Mouse (Mus musculus) heart, adult 18-20 months (tissue): Measurements from ENCODE around the gene H2-Q2. TPM values are rescaled to one million over a fixed set of nuclear protein-coding genes. Genes with fewer than 3 reads are reported as not detected.
"Not testable (repeated sequence)": the region's sequence is repeated elsewhere in the genome, so short reads cannot be mapped to it uniquely, and the experiment has no call there.

Experiments
- DNase-seq, 2 experiments: peaks; one replicate each; pipeline ENCODE4 v3.0.0; 2021 to 2022; ENCODE audit warnings: mixed read lengths in 1 of 2
- long read RNA-seq, 2 experiments: library from polyadenylated mRNA; stranded (forward); transcript quantifications; one replicate each; pipeline ENCODE4 v2.0.0; 2021
- total RNA-seq, 2 experiments: library from RNA; stranded (reverse); gene quantifications; 2 replicates each; pipeline ENCODE4 v1.2.3; 2021

The H2-Q2 gene
- total RNA-seq, result 1 to 10 TPM; 1.7 TPM
- long read RNA-seq, experiment 1, result 0 reads
- long read RNA-seq, experiment 2, result 0 reads

DNA sequence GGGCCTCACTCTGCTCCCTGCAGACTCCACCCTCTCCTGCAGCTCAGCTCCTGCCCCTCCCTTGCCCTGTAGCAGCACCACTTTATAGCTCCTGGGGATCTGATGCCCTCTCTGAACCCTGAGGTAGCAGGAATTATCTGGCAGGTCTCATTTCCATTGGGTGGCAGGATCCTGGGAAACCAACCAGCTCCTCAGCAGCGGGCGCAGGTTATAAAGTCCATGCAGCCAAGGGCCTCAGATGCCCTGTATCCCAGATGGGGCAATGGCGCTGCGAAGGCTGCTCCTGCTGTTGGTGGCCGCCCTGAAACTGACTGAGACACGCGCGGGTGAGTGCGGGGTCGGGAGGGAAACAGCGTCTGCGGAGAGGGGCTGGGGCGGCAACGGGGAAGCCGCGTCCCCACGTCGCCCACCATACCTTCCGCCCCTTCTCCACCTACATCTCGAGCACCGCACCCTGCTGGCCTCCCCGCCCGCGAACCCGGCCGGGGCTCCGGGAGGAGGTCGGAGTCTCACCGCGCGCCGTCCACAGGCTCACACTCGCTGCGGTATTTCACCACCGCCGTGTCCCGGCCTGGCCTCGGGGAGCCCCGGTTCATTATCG, at the start of gene H2-Q2:
H2-Q2 (plus strand) TSS at position 172 of the 601 bp plus-strand sequence.
- DNase-seq, result no peak

DNA sequence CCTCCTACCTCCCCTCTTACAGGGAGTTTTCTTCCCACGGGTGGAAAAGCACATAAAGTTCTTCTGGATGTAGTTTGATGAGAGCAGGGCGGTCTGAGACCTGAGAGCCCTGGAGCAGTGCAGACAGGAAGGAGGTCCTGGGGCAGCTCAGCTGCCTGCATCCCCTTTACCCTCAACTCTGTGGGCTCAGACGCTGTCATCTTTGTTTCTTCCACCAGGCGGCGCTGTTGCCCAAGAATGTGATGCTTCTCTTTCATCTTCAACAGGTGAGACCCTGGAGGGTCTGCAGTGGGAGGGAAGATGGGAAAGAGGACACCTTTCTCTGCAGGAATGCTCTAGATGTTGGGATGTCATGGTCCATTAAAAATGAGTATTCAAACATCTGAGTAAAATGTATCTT, 46.2 kb upstream of the H2-Q2 start:
- DNase-seq, result peak; percentile 38 to 84

DNA sequence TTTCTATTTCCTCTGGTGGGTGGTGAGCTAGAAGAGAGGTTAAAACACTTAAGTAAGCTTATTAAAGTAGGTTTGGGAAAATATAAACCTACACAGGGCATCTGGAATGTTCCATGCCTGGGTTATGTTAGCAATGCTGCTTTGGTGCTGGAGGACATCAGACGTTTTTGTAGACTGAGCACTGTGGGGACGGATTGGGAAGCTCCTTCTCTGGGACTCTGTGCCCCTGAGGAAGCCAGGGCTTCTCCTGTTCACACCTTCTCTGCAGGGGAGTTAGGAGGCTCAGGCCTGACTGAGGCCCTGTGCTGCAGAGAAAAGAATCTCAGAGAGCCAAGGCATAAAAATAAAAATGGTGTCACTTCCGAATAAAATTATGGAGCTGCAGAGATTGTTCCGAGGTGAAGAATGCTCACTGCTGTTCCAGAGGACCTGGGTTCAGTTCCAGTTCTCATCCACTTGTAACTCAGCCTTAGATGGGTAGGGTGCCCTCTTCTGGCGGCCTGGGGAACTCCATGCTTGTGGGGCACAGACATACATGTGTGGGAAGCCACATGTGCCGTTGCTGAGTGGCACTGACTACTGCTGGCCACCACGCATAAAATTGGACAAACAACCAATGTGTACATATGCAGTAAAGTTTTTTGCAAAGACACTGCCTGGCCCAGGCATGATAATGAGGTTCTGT, 41.6 kb upstream of the H2-Q2 start:
- DNase-seq, result not testable (repeated sequence)

DNA sequence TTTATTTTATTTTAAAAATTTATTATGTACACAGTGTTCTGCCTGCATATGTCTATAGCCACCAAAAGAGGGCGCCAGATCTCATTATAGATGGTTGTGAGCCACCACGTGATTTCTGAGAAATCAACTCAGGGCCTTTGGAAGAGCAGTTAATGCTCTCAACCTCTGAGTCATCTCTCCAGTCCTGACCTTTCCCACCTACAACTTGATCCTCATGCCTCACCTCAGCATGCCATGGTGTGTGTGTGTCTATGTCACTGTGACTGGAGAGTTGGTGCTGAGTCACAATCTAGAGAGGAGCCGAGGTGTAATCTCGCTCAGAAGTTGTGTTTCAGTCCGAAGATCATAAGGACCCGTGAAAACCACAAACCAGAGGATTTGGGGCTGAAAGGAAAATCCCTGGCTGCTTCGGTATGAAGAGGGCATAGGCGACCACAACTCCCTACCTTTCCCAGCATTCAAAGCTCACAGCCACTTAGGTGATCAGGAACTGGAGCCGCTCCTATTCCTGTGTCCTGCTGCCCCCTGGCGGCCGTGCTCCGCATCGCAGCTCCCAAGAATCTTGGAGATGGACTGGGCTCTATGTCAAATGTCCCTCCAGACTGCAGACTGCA, 40.3 kb upstream of the H2-Q2 start:
- DNase-seq, result peak; percentile 91 to 99

DNA sequence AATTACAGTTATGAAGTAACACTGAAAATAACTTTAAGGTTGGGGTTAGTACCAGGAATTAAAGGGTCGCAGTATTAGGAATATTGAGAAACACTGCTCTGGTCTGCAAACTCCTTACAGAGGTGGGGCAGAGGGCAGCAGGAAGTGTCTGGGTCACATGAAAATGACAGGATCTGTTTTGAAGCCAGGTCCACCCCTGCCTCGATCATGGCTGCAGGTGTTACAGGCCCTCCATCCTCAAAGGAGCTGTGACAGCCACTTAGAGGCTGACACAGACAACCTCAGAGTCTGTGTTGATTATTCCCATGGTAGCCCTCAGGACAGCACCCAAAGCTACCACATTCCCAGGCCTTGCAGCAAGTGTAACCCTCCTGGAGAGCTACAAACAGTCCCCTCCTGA, 38.8 kb upstream of the H2-Q2 start:
- DNase-seq, result no peak

DNA sequence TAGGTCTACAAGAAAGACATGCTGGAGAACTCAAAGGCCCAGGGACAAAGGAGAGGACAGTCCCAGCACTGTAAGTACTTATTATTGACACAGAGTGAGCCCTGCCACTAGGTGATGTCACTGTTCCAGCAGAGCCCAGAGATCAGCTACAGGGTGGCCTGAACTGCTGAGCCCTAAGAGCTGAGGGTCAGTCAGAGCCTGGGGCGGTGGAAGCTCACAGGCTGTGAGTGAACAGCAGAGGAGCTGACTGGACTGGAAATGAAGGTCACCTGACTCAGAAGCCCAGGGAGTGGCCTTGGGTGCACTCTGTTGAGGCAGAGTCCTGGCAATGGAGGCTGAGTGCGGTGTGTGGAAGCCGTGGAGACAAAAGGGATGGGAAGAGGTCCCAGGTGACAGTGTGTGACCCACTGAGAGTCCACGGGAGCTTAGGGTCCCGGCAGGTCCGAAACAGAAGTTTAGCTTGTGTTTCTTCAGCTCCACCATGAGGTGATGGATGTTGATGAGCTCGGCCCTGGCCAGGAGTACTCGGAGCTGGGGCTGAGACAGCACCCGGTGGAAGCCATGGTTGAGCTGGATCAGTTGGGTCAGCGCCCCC, 38.2 kb upstream of the H2-Q2 start:
- DNase-seq, result no peak

DNA sequence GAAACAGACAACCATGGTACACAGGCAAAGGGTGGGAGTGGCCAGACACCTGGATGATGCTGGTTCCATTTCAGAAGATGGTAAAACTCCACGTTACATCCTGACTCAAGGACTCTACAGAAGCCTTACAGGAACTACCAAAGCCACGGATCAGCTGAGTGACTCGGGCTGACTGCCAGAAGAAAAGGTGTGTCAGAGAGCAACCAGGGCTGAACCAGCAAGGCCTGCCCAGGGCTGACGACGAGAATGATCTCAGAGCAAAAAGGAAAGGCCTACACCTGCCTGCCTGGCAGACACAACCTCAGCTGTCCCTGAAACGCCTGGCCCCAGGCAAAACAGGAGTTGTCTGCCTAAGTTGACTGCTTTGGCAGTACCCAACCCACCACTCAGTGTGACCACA, 37.6 kb upstream of the H2-Q2 start:
- no peak for DNase-seq

DNA sequence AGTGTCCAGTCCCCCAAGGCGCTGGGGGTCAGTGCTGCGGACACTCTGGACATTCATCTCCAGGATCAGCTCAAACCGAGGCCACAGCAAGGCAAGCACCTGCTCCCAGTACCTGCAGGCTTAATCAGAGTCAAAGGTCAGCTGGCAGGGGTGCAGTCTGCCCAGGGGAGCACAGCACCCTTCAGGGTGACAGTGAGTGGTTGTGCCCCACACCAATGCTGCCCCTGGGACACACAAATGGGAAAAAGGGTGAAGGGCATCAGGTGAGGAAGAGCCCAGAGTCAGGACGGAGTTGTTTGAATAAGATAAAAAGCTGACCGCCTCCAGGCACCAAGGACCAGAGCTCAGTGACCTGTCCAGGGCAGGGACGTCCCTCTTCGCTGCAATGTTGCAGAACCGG, 37.1 kb upstream of the H2-Q2 start:
- DNase-seq, result not testable (repeated sequence)

DNA sequence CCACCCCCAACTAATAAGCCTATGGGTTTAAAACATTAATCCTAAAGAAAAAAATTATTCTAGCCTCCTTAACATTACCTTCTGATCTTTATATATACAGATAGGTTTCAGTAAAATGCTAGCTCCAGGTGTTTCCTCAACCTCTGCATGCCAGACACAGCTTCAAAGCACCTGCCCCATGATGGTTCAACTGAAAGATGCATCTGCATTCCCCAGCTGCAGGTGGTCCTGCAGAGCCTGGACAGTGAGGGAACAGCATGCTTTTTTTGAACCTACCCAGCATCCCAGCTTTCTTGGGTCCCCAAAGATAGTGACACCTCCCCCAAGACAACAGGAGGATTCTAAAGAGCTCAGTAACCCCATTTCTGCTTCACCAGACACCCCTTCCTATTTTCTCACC, 23.4 kb upstream of the H2-Q2 start:
- no peak for DNase-seq

DNA sequence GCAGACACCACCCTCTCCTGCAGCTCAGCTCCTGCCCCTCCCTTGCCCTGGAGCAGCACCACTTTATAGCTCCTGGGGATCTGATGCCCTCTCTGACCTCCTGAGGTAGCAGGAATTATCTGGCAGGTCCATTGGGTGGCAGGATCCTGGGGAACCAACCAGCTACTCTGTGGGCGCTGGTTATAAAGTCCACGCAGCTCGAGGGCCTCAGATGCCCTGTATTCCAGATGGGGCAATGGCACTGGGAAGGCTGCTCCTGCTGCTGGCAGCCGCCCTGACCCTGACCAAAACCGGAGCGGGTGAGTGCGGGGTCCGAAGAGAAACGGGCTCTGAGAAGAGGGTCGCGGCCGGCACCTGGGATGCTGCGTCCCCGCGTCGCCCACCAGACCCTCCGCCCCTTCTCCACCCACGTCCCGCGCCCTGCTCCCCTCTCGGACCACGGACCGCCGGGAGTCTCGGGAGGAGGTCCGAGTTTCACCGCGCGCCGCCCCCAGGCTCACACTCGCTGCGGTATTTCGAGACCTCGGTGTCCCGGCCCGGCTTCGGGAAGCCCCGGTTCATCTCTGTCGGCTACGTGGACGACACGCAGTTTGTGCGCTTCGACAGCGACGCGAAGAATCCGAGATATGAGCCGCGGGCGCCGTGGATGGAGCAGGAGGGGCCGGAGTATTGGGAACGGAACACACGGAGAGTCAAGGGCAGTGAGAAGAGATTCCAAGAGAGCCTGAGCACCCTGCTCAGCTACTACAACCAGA, 21.5 kb upstream of the H2-Q2 start, which contains the start of gene H2-Q1:
H2-Q1 (plus strand) TSS at position 79 of the 755 bp plus-strand sequence.
- no peak for DNase-seq

DNA sequence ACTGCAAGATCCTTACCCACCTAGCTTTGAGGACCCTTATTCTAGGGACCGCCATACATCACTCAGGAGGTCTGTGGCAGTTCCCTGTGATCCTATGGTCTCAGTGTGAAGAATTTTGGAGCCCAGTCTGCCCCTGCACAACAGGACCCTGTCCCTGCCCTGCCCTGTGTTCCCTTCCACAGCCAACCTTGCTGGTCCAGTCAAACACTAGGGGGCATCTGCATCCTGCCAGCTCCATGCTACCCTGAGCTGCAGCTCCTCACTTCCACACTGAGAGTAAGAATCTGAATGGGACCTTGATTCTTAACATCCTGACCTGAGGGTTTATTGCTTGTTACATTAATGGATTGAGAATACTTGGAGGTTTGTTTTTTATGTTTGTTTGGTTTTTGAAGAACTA, 16.9 kb upstream of the H2-Q2 start:
- not testable (repeated sequence) for DNase-seq

DNA sequence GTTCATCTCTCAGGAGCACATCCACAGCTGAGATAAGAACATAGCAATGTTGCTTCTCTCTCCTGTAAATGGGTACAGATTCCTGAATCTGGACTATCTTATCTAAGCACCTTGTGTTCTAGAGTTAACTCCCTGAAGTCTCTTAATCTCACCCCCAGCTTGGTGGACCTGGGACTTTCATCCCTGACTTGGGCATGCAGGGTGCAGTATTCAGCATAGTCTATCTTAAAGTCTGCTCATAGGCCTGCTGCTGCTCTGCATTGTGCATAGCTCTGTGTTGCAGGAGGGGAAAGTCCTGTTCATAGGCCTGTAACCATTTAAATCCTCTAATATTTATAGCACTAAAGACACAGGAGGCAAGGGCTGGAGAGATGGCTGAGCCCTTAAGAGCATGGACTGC, 16.0 kb upstream of the H2-Q2 start:
- DNase-seq, result not testable (repeated sequence)

DNA sequence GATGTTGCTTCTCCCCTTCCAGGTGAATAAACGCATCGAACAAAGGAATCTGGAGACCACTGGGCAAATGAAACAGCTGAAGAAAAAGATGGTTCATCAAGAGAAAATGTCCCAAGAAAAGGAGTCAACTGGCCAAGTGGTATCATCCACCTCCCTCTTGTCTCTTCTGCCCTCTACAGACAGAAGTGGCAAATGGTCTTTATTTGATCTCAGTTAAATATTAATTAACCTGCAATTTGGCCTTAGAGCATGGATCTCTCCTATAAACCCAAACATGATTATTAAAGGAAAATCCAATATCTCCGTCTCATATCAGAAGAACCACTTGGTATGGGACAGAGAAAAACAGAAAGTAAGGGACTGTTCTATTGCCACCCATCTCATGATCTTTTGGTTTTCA, 12.3 kb upstream of the H2-Q2 start:
- not testable (repeated sequence) for DNase-seq

DNA sequence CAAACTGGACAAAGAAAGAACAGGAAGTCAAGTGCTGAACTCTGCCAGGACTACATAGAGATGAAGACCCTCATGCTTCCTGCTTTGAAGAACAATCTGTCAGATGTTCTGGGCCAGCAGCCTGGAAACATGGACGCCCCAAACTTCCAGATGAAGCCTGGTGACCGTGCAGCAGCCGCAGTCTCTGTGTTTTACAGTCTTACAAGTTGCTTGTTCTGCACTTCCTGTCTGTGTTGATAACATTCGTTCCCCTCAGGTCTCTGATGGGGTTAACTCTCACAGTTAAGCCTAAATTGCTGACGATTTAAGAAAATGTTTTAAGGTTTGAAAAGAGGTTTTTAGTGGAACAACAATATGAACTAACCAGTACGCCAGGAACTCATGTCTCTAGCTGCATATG, 10.5 kb upstream of the H2-Q2 start:
- DNase-seq, result peak in 1 of 2 experiments; percentile 22

DNA sequence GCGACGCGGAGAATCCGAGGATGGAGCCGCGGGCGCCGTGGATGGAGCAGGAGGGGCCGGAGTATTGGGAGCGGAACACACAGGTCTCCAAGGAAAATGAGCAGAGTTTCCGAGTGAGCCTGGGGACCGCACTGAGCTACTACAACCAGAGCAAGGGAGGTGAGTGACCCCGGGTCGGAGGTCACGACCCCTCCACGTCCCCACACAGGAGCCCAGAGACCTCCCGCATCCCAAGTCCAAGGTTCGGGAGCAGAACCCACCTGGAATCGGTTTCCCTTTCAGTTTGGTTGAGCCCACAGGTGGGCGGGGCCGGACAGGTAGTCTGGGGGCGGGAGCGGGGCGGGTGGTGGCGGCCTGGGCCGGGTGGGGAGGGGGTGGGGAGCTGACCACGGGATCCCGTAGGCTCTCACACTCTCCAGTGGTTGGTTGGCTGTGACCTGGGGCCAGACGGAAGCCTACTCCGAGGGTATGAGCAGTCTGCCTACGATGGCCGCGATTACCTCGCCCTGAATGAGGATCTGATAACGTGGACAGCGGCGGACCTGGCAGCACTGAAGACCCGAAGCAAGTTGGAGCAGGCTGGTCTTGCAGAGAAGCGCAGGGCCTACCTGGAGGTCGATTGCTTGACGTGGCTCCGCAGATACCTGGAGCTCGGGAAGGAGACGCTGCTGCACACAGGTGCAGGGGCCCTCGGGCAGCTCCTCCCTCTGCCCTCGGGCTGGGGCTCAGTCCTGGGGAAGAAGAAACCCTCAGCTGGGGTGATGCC, 852 bp downstream of the H2-Q2 start:
- DNase-seq, result no peak

DNA sequence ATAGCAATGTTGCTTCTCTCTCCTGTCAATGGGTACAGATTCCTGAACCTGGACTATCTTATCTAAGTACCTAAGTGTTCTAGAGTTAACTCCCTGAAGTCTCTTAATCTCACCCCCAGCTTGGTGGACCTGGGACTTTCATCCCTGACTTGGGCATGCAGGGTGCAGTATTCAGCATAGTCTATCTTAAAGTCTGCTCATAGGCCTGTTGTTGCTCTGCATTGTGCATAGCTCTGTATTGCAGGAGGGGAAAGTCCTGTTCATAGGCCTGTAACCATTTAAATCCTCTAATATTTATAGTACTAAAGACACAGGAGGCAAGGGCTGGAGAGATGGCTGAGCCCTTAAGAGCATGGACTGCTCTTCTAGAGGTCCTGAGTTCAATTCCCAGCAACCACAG, 5.6 kb downstream of the H2-Q2 start:
- not testable (repeated sequence) for DNase-seq

DNA sequence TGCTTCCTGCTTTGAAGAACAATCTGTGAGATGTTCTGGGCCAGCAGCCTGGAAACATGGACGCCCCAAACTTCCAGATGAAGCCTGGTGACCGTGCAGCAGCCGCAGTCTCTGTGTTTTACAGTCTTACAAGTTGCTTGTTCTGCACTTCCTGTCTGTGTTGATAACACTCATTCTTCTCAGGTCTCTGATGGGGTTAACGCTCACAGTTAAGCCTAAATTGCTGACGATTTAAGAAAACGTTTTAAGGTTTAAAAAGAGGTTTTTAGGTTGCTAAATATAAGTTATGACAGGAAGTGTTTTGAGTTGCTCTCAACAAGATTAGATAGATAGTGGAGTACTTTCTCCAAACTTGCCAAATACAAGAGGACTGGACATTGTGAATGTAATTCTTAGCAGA, 11.2 kb downstream of the H2-Q2 start:
- DNase-seq, result not testable (repeated sequence)

DNA sequence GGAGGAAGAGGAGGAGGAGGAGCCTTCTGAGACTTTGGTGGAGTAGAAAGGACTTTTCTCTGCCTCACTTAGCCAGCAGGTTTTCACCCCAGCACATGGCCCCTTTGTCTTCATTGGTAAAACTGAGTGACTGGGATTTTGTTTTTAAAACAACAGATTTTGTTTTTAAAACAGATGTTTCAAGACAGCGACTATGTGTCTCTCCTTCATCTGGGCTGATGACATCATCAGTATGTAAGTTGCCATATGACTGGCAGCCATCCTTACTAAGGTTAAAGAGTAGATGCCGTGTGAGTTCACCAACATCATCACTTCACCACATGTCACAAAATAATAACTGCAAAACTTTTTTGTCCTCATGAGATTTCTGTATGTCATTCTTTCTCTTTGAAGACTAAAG, 12.0 kb downstream of the H2-Q2 start:
- no peak for DNase-seq

DNA sequence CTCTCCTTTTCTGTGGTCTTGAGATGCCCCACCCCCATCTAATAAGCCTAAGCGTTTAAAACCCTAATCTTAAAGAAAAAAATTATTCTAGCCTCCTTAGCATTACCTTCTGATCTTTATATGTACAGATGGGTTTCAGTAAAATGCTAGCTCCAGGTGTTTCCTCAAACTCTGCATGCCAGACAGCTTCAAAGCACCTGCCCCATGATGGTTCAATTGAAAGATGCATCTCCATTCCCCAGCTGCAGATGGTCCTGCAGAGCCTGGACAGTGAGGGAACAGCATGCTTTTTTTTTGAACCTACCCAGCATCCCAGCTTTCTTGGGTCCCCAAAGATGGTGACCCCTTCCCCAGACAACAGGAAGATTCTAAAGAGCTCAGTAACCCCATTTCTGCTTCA, 15.0 kb downstream of the H2-Q2 start:
- DNase-seq, result no peak

DNA sequence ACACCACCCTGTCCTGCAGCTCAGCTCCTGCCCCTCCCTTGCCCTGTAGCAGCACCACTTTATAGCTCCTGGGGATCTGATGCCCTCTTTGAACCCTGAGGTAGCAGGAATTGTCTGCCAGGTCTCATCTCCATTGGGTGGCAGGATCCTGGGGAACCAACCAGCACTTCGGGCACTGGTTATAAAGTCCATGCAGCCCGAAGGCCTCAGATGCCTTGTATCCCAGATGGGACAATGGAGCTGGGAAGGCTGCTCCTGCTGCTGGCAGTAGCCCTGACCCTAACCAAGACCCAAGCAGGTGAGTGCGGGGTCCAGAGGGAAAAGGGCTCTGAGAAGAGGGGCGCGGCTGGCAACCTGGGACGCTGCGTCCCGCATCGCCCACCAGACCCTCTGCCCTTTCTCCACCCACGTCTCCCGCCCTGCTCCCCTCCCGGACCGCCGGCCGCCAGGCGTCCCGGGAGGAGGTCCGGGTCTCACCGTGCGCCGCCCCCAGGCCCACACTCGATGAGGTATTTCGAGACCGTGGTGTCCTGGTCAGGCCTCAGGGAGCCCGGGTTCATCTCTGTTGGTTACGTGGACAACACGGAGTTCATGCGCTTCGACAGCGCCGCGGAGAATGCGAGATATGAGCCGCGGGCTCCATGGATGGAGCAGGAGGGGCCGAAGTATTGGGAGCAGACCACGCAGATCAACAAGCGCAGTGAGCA, 16.9 kb downstream of the H2-Q2 start:
- no peak for DNase-seq

DNA sequence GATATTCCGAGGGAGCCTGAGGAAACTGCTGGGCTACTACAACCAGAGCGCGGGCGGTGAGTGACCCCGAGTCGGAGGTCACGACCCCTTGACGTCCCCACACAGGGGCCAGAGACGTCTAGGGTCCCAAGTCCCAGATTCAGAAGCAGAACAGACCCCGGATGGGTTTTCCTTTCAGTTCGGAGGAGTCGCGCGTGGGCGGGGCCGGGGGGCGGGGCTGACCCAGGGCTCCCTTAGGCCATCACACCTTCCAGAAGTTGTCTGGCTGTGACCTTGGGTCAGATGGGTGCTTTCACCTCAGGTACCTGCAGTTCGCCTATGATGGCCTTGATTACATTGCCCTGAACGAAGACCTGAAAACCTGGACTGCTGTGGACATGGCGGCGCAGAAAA, 17.4 kb downstream of the H2-Q2 start:
- DNase-seq, result no peak
